Mouse (Mus musculus) lung, postnatal 36 days (tissue): ENCODE measurements around the gene Pik3cg.
"Not testable (repeated sequence)": the region's sequence is repeated elsewhere in the genome, so short reads cannot be mapped to it uniquely, and the experiment has no call there.

Experiments used
- DNase-seq: peaks from one replicate; pipeline ENCODE4 v3.0.0; 2022; ENCODE audit warnings: mixed read lengths

Gene Pik3cg

GRCm38 (mm10) chr12:32207948-32208891 lies at the start of gene Pik3cg:
TSS of gene Pik3cg (minus strand) at chr12:32208659.
- peak; percentile 54 for DNase-seq

DNA sequence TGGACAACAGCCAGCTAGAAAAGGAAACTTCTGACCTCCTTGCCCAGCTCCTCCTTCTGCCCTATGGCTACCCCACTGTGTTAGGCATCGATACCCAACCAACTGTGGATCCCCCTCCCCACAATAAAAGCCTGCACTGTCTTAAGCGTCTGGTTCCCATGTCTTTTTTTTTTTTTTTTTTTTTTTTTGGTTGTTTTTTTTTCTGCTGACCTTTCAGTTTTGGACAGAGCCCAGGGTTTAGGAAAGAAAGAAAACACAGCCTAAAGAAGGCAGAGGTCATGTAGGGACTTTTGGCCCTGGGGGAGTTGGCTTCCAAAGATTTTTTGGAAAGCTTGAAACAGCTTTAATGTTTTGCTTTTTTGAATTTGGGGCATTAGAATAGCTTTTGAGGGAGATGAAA lies 40.0 kb upstream of the Pik3cg start:
- no peak for DNase-seq

GRCm38 (mm10) chr12:32245566-32246233 lies 37.2 kb upstream of the Pik3cg start:
- peak; percentile 57 for DNase-seq

- no peak for DNase-seq
Observed at GRCm38 (mm10) chr12:32243586-32243985, 35.1 kb upstream of the Pik3cg start.

- not testable (repeated sequence) for DNase-seq
Observed at GRCm38 (mm10) chr12:32239134-32239533, 30.7 kb upstream of the Pik3cg start.

DNA sequence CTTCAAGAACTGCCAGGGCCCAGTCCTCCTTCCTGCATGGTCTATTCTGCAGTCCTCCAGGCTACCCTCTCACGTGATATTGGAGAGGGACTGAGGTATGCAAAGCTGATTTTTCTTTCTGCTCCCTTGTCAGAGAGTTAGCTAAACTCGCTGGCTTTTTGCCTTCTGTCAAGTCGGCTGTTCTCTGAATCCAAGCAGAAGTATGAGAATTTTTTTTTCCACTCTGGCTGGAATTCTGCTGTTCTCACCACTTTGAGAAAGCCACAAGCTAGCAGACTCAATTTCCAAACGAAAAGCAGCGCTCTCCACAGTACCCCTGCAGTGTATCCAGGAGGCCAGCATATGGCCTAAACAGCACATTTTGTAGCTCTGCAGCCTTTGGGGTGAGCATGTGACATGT lies 30.0 kb upstream of the Pik3cg start:
- DNase-seq = no peak

GRCm38 (mm10) chr12:32237839-32238238 lies 29.4 kb upstream of the Pik3cg start:
- DNase-seq = no peak

DNA sequence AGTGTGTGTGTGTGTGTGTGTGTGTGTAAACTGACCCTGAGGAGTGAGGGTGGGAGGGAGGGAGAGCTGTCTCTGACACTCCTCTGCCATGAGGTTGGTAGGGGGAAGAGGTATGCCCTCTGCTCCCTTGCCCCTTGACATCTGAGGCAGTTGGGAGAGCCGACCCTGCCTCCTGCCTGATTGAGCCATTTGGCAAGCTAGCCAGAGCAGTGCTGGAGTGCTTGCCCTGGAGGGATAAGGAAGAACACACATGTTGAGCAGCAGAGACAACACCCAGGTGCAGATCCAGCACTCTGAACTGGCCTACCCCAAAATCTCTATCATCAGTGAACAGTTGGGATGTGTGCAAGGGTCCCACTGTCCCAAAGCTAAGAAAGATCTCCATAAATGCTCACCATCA lies 28.7 kb upstream of the Pik3cg start:
- DNase-seq = no peak

- no peak for DNase-seq
Observed at GRCm38 (mm10) chr12:32236450-32236849, 28.0 kb upstream of the Pik3cg start.

DNA sequence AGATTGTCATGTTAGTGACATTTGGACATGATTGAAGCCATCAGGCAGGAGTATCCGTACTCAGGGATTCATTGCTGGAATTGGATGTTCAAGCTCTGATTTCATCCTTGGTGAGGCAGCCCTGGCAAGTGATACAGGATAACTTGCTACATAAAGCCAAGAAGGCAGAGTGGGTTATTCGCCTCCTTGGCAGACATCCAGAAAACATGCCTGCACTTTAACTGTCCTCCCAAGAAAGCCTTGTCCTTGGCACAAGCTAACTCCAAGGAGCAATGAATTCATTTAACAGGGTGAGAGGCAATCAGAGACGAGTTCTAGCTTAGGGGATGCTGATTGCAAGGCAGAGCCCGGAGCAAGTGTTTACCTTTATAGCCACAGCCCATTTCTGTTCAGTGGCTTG lies 25.4 kb upstream of the Pik3cg start:
- DNase-seq = no peak

- DNase-seq = no peak
Observed at GRCm38 (mm10) chr12:32231398-32231797, 22.9 kb upstream of the Pik3cg start.

GRCm38 (mm10) chr12:32223629-32224028 lies 15.2 kb upstream of the Pik3cg start:
- no peak for DNase-seq

- no peak for DNase-seq
Observed at GRCm38 (mm10) chr12:32222758-32223385, 14.4 kb upstream of the Pik3cg start.

GRCm38 (mm10) chr12:32220387-32220786 lies 11.9 kb upstream of the Pik3cg start:
- DNase-seq = no peak

DNA sequence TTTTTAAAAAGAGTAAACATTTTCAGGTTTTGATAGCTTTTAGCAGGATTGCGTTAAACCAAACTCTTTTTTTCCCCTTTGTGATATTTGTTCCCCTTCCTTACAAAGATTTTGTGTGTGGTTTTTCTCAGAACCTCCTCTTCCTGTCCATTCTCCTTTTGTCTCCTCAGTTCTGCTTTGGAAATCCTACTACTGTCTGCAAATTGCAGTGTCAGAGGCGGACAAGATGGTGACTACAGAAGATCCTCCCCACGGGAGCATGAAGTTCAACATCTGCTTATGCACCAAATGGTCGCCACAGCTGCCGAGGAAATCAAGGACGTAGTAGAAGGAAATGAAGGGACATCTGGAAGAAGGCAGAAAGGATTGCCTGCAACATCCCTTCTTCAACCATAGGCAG lies 6.7 kb upstream of the Pik3cg start:
- DNase-seq = peak; percentile 21

- peak; percentile 46 for DNase-seq
Observed at GRCm38 (mm10) chr12:32212702-32213101, 4.2 kb upstream of the Pik3cg start.

DNA sequence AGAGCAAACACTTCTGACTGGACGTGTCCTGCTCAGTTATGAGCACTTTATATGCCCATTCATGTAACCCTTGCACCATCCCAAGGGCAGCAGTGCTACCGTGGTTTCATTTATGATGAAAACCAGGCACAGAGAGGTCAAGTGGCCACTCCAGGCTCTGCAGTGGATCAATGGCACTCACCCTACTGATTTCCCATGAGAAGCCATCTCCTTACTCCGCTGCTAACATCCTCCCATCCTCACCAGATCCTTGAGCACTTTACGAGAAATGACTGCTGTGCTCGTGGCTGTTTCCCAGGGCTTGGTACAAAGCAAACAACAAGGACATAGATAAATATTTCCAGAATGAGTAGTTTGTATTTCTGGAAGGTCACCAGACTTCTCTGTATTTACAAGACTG lies 3.7 kb upstream of the Pik3cg start:
- DNase-seq = peak; percentile 29

DNA sequence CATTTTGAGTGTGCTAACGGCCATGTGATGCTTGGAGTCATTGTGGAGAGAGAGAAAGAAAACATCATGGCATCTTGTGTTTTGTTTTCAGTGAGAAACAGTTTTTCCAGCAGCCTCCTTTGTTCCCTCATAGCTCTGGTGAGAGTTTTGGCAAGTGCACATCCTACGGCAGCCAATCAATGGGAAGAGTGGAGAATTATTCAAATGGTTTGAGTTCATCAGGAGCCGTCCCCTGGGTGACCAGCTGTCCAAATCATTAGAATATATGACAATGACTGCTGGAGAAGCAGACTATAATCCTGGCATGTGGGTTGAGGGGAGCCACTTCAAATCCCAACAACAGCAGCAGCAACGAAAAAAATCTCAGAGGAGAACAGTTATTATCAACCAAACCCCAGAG lies 2.8 kb upstream of the Pik3cg start:
- DNase-seq = no peak

DNA sequence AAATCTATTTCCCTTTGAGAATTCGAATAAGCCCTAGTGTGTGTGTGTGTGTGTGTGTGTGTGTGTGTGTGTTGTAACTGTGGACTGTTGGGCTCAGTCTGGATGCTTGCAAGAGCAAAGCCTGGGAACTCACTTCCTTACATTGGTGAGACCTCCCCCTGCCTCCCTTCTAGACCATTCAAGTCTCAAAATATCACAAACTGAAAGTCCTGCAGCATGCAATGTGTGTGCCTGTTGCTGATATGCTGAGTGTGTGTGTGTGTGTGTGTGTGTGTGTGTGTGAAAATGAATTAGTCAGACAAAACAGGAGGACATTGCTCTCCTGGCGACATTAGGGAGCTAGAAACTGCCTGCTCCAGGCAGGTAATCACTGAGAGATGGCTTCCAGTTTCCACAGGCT lies 492 bp upstream of the Pik3cg start:
- peak; percentile 15 for DNase-seq

DNA sequence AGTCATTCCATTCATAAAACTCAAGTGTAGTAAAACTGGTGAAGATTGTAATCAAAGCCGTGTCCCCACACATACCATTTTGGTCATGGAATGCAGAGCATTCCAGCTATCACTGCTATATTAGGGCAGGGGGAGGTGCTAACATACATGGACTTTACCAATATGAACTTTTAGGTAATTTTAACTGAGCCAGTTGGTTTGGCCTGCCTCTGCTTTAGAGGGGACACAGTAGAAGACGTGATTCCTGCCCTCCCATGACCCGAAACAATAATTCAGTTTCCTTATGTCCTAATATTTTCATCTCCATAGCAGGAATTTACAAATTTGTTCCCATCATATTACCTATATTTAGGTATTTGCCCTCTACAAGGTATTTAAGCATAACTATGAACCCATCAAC lies 1.3 kb downstream of the Pik3cg start:
- DNase-seq = no peak

DNA sequence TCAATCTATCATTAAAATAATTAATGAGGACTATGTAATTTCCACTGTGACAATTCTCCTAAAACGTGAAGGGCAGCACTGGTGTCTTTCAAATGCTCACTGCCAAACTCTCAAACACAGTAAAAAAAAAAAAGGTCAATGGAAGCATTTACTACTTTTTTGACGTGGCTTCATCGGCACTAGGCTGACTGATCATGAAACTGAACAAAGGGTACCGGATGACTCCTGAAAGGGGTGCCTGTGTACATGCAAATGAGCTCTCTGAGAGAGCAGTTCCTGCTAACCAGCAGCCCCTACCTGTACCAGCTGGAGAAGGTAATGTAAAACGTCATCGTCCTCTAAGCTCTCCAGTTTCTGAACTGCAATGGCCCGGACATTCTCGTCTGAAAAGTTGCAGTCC lies 4.8 kb downstream of the Pik3cg start:
- DNase-seq = no peak

GRCm38 (mm10) chr12:32202583-32202982 lies 5.9 kb downstream of the Pik3cg start:
- no peak for DNase-seq

DNA sequence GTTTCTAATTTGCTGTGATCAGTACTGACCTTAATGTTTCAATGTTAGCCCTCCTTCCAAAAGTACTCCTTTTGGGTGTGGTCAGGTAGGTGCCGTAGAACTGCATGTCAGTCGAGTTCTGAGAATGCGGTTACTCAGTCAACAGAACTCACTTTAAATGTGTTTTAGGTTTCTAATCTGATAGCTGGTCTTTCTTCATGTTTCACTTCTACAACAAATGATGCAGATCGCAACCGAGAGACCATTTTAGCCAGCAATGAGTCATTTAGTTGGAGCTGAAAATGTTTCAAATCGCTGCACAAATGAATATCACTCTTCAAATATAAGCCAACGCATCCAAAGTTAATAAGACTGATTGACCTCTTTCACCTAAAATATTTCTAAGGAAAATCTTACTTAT lies 6.5 kb downstream of the Pik3cg start:
- no peak for DNase-seq
